Mouse (Mus musculus) mature B cell (primary cell): ENCODE data around the gene Snrnp70.

ENCODE experiments used
- in situ Hi-C: fragments of 300-500 bp; cut with MboI; formaldehyde crosslinking; loops from 2 replicates; pipeline ENCODE4 v1.14.3; 2019

Gene Snrnp70

GRCm38 (mm10) chr7:45395578-45396336 is at the start of gene Snrnp70:
Gene Snrnp70, minus strand, starts transcription at chr7:45395742.
- in situ Hi-C loops = no loop called here

GRCm38 (mm10) chr7:45443526-45444420 is 48.2 kb upstream of the Snrnp70 start:
- in situ Hi-C loops = no loop called here

DNA sequence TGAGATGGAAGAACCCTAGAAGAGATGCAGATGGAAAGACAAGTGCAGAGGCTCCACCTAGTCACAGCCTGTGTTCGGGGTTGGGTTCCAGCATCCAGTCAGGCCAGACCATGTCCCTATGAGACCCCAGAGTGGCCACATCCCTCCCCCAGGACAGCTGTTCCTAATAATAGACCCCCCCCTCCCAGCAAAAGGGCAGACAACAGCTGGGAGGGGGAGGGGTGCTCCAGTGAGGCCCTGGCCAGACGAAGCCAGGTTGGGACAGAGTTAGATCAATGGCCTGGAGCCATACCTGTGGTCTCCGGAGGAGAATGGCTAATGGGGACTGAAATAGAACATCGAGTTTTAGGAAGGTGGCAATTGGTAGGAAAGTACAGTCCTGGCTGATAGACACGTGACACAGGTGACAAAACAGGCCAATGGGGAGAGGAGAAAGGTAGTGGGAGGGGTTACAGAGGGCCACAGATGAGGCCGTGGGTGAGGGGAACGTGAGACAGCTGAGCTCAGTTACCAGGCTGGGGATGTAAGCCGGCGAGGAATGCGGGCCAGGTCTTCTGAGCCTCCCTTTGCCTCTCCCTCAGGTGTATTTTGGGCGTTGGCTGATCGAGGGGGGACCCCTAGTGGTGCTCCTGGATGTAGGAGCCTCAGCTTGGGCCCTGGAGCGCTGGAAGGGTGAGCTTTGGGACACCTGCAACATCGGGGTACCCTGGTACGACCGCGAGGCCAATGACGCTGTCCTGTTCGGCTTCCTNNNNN is 42.2 kb upstream of the Snrnp70 start, which contains the start of gene Ruvbl2:
Ruvbl2 (minus strand) TSS at position 576 of the 756 bp plus-strand sequence.
- in situ Hi-C loops = no loop called here

- in situ Hi-C loops = no loop called here
These were observed 41.5 kb upstream of the Snrnp70 start for GRCm38 (mm10) chr7:45437046-45437445.

- in situ Hi-C loops = no loop called here
These were observed 40.9 kb upstream of the Snrnp70 start for GRCm38 (mm10) chr7:45436444-45436843.

DNA sequence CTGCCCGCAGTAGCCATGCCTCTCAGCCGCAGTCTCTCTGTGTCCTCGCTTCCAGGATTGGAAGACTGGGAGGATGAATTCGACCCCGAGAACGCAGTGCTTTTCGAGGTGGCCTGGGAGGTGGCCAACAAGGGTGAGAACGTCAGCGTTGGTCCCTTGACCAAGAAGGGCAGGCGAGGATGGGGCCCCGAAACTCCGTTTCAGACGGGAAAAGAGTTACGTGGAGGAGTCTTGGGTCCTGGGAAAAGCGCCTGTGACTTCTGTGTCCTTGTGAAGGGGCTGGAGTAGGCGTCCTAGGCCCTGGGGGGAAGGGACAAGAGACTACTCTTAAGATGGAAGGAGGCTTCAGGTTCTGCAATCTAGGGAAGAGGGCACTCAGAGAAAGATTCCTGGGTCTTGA is 39.5 kb upstream of the Snrnp70 start:
- in situ Hi-C loops = no loop called here

- in situ Hi-C loops = no loop called here
These were observed 38.9 kb upstream of the Snrnp70 start, which contains the start of gene Gys1 for GRCm38 (mm10) chr7:45434203-45435015. Gene Gys1, plus strand, starts transcription at chr7:45434844.

- in situ Hi-C loops = no loop called here
These were observed 38.3 kb upstream of the Snrnp70 start for GRCm38 (mm10) chr7:45433835-45434202.

DNA sequence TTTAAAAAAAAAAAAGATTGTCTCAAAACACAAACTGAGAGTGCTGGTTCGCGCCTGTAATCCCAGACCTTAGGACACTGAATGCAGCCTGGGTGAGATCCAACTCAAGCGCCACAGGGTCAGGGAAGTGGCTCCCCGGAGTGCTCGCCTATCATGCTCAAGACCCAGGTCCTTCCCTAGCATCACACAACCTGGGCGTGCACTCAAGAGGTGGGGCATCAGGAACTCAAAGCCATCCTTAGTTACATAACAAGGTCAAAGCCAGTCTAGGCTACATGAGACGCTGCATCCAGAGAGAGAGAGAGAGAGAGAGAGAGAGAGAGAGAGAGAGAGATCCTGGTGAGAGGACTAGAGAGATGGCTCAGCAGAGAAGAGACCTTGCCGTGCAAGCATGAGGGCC is 31.0 kb upstream of the Snrnp70 start:
- in situ Hi-C loops = no loop called here

GRCm38 (mm10) chr7:45421194-45421593 is 25.7 kb upstream of the Snrnp70 start:
- in situ Hi-C loops = no loop called here

GRCm38 (mm10) chr7:45420615-45420919 is 25.0 kb upstream of the Snrnp70 start, which contains the start of gene Lhb:
Gene Lhb, plus strand, starts transcription at chr7:45420820.
- in situ Hi-C loops = no loop called here

- in situ Hi-C loops = no loop called here
These were observed 24.5 kb upstream of the Snrnp70 start for GRCm38 (mm10) chr7:45419859-45420614.

GRCm38 (mm10) chr7:45417962-45418492 is 22.5 kb upstream of the Snrnp70 start:
- in situ Hi-C loops = no loop called here

DNA sequence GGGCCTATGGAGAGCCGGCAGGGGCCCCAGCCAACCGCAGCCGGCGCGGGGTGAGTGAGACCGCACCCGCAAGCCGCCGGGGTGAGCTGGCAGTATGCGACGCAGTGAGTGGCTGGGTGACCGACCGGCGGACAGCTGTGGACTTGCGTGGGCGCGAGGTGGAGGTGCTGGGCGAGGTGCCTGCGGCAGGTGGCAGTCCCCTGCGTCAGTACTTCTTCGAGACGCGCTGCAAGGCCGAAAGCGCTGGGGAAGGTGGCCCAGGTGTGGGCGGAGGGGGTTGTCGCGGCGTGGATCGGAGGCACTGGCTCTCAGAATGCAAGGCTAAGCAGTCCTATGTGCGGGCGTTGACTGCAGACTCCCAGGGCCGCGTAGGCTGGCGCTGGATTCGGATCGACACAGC is 20.1 kb upstream of the Snrnp70 start:
- in situ Hi-C loops = no loop called here

DNA sequence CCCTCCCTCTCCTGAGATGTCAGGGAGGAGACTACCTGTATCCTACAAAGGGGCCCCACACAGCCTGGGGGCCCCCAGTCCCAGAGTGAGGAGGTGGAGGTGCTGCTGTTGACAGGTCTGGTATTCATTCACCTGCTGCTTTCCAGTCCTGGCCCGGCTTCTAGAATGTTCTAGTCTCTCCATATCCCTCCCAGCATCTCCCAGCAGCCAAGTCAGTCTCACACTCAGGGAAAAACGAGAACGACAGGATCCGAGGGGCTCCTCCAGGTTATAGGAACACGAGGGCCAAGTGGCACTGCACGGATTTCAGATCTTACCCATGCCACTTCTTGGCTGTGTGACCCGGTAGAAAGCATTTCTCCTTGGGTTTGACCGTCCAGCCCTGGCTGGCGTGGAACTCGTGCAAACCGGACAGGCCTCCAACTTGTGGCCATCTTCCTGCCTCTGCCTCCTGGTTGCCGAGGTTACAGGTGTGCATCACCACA is 19.2 kb upstream of the Snrnp70 start:
- in situ Hi-C loops = no loop called here

- in situ Hi-C loops = no loop called here
These were observed 18.6 kb upstream of the Snrnp70 start for GRCm38 (mm10) chr7:45413864-45414739.

GRCm38 (mm10) chr7:45413113-45413863 is 17.7 kb upstream of the Snrnp70 start, which contains the start of gene Ntf5:
Gene Ntf5, plus strand, starts transcription at chr7:45413695.
- in situ Hi-C loops = no loop called here

GRCm38 (mm10) chr7:45412421-45412820 is 16.9 kb upstream of the Snrnp70 start:
- in situ Hi-C loops = no loop called here
